Mouse (Mus musculus) heart, embryonic 13.5 days (tissue): ENCODE data around the gene Zkscan17. TPM values are rescaled to one million over a fixed set of nuclear protein-coding genes. Genes with fewer than 3 reads are reported as not detected.

Experiments used
- ATAC-seq: fragments of 200-750 bp; cut with Nextera tagmentation; 2 replicates; pipeline ENCODE4 v1.8.0; 2017; ENCODE audit warnings: moderate TSS enrichment; ENCODE audit not compliant: insufficient number of reproducible peaks, low FRiP score, low TSS enrichment; ENCODE audit errors: extremely low read depth
- H3K27ac ChIP-seq: fragments of 300-500 bp; sonication (generic); replicated peaks from 2 replicates; pipeline ENCODE4 v1.5.1; 2015; ENCODE audit warnings: moderate library complexity, mild to moderate bottlenecking, inconsistent platforms
- H3K27me3 ChIP-seq: fragments of 300-500 bp; sonication (generic); replicated peaks from 2 replicates; pipeline ENCODE4 v1.6.1; 2015; ENCODE audit warnings: mild to moderate bottlenecking, inconsistent platforms
- H3K36me3 ChIP-seq: fragments of 300-500 bp; sonication (generic); 2 replicates; pipeline ENCODE4 v1.6.1; 2015; ENCODE audit warnings: mild to moderate bottlenecking, inconsistent platforms
- H3K4me1 ChIP-seq: fragments of 300-500 bp; sonication (generic); 2 replicates; pipeline ENCODE4 v1.6.1; 2015; ENCODE audit warnings: inconsistent platforms
- H3K4me2 ChIP-seq: fragments of 300-500 bp; sonication (generic); 2 replicates; pipeline ENCODE4 v1.6.1; 2015; ENCODE audit warnings: inconsistent platforms, mild to moderate bottlenecking, moderate library complexity
- H3K4me3 ChIP-seq: fragments of 300-500 bp; sonication (generic); 2 replicates; pipeline ENCODE4 v1.5.1; 2015; ENCODE audit warnings: moderate library complexity, mild to moderate bottlenecking, inconsistent platforms
- H3K9ac ChIP-seq: fragments of 300-500 bp; sonication (generic); 2 replicates; pipeline ENCODE4 v1.6.1; 2015; ENCODE audit warnings: inconsistent platforms, mild to moderate bottlenecking, moderate library complexity
- H3K9me3 ChIP-seq: fragments of 300-500 bp; sonication (generic); 2 replicates; pipeline ENCODE4 v1.6.1; 2016; ENCODE audit warnings: inconsistent platforms
- WGBS: fragments of 180-500 bp; shearing (Covaris S2); methylation state at CpG from one replicate; pipeline ENCODE4 v1.1.7; 2015; ENCODE audit warnings: mixed read lengths; 5-methylcytosine and 5-hydroxymethylcytosine counted together
- polyA plus RNA-seq: library from polyadenylated mRNA; unstranded; fragments of >200 nt; fragmentation: Nextera tagmentation; extraction: Ambion mirVana; gene quantifications from 2 replicates; pipeline ENCODE4 v1.2.1, GENCODE M21; 2015

The Zkscan17 gene
- polyA plus RNA-seq, 1 experiment from 2014 or later: 14.7 TPM

- 45% methylated on average over 3 of the region's 3 CpGs for WGBS
- H3K9me3 ChIP-seq: no peaks in the 10 kb centered on the region
- no peak for ATAC-seq
- H3K4me3 ChIP-seq: no peak within 1 kb of the TSS
- no peak within 1 kb of the TSS for H3K4me2 ChIP-seq
- no peaks in the 10 kb centered on the region for H3K27me3 ChIP-seq
- no peaks in the 10 kb centered on the region for H3K4me1 ChIP-seq
- no peaks in the 10 kb centered on the region for H3K36me3 ChIP-seq
- no peak within 1 kb of the TSS for H3K27ac ChIP-seq
- no peak within 1 kb of the TSS for H3K9ac ChIP-seq
Measured at GRCm38 (mm10) chr11:59541324-59541723, 14.8 kb upstream of the Zkscan17 start, which contains the start of gene Nlrp3. Nlrp3 (plus strand) TSS chr11:59541568.

DNA sequence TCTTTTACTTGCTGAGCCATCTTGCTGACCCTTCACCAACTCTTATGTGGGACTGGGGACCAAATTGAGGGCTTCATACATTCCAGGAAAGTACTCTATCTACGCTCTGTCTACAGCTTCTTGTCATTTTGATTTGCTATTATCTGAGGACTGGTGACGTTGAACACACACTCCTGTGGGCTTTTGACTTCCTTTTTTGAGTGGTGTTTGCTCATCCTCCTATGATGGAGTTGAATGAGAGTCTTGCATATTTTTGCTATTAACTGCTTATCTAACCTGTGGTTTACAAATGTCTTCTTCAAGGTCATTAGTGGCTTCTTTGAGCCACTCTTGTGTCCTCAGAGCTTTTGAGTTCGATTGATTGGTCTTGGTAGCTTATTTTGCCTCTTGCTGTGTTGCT is 13.6 kb upstream of the Zkscan17 start:
- no peak for ATAC-seq
- Histone ChIP-seq H3K4me1 (no peaks in the 10 kb centered on the region), H3K9ac (no peak overlapping the region), H3K36me3 (no peaks in the 10 kb centered on the region), H3K27ac (no peak overlapping the region), H3K27me3 (no peaks in the 10 kb centered on the region), H3K4me3 (no peak overlapping the region), H3K9me3 (no peaks in the 10 kb centered on the region), H3K4me2 (no peak overlapping the region)
- WGBS: 54% methylated on average over 3 of the region's 3 CpGs

- WGBS: 31% methylated on average over 11 of the region's 11 CpGs
- no peak for ATAC-seq
- Histone ChIP-seq H3K27me3 (no peaks in the 10 kb centered on the region), H3K9ac (no peak overlapping the region), H3K27ac (no peak overlapping the region), H3K9me3 (no peaks in the 10 kb centered on the region), H3K4me1 (no peaks in the 10 kb centered on the region), H3K4me2 (no peak overlapping the region), H3K36me3 (no peaks in the 10 kb centered on the region), H3K4me3 (no peak overlapping the region)
Measured at GRCm38 (mm10) chr11:59538387-59538786, 11.8 kb upstream of the Zkscan17 start.

GRCm38 (mm10) chr11:59537218-59538130 is 10.9 kb upstream of the Zkscan17 start:
- Histone ChIP-seq H3K36me3 (no peaks in the 10 kb centered on the region), H3K9ac (no peak overlapping the region), H3K4me1 (no peaks in the 10 kb centered on the region), H3K4me2 (no peak overlapping the region), H3K27me3 (no peaks in the 10 kb centered on the region), H3K27ac (no peak overlapping the region), H3K9me3 (no peaks in the 10 kb centered on the region), H3K4me3 (no peak overlapping the region)
- WGBS: 65% methylated on average over 16 of the region's 16 CpGs
- no peak for ATAC-seq

DNA sequence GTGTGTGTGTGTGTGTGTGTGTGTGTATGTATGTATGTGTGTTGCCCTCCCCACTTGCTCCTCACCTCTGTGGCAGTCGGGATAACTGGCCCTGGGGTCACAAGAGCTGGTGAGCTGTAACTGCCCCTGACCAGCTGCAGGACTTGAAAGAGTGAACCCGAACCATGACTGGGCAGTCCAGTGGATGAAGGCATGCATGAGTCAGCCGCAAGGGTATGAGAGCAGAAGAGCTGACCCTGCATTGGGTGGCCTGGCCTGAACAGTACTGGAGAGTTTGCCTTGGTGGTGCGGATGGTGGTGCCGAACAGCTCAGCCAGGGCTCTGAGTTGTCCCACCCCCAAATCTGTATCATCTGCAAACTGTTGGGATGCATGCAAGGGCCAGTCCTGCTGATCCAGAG is 5.0 kb upstream of the Zkscan17 start:
- WGBS: 79% methylated on average over 5 of the region's 5 CpGs
- no peak overlapping the region for H3K4me3 ChIP-seq
- no peak overlapping the region for H3K9ac ChIP-seq
- no peak for ATAC-seq
- no peak overlapping the region for H3K4me2 ChIP-seq
- no peaks in the 10 kb centered on the region for H3K27me3 ChIP-seq
- no peaks in the 10 kb centered on the region for H3K36me3 ChIP-seq
- H3K9me3 ChIP-seq: no peaks in the 10 kb centered on the region
- no peaks in the 10 kb centered on the region for H3K4me1 ChIP-seq
- H3K27ac ChIP-seq: no peak overlapping the region

- H3K27me3 ChIP-seq: no peaks in the 10 kb centered on the region
- H3K9me3 ChIP-seq: no peaks in the 10 kb centered on the region
- H3K36me3 ChIP-seq: no peaks in the 10 kb centered on the region
- H3K4me2 ChIP-seq: no peak overlapping the region
- no peak overlapping the region for H3K4me3 ChIP-seq
- 82% methylated on average over 6 of the region's 6 CpGs for WGBS
- ATAC-seq: no peak
- H3K9ac ChIP-seq: no peak overlapping the region
- no peaks in the 10 kb centered on the region for H3K4me1 ChIP-seq
- H3K27ac ChIP-seq: no peak overlapping the region
Measured at GRCm38 (mm10) chr11:59530870-59531535, 4.5 kb upstream of the Zkscan17 start.

GRCm38 (mm10) chr11:59530221-59530620 is 3.7 kb upstream of the Zkscan17 start:
- Histone ChIP-seq H3K9me3 (no peaks in the 10 kb centered on the region), H3K36me3 (no peaks in the 10 kb centered on the region), H3K27me3 (0 out of 2 replicates have a peak, but pooled peaks cover 3% of the 10 kb centered on the region), H3K4me2 (no peak overlapping the region), H3K27ac (no peak overlapping the region), H3K9ac (no peak overlapping the region), H3K4me3 (no peak overlapping the region), H3K4me1 (no peaks in the 10 kb centered on the region)
- WGBS: 64% methylated on average over 5 of the region's 5 CpGs
- ATAC-seq: no peak

DNA sequence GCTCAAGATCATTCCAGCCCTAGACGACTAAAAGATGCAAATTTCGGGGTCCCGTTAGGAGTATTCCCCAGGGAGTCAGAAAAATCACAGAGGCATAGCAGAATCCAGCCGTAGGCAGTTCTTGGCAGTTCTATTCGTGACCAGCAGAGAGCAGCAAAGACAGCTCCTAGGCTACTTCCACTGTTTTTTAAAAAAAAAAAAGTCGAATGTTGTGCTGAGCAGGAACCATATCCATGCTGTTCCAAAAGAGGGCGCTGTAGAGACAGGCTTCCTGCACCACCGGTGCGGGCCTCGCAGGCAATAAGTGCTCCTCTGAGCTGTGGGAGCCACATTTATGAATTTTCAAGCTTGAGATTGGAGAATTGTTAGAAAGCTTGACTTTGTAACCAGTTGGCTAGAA is 1.3 kb downstream of the Zkscan17 start:
- H3K27ac ChIP-seq: no peak overlapping the region
- 0 out of 2 replicates have a peak, but pooled peaks cover under 1% of the 10 kb centered on the region for H3K4me1 ChIP-seq
- no peak overlapping the region for H3K4me2 ChIP-seq
- ATAC-seq: no peak
- 9% methylated on average over 10 of the region's 10 CpGs for WGBS
- no peak overlapping the region for H3K9ac ChIP-seq
- H3K27me3 ChIP-seq: 0 out of 2 replicates have a peak, but pooled peaks cover 3% of the 10 kb centered on the region
- H3K36me3 ChIP-seq: no peaks in the 10 kb centered on the region
- H3K9me3 ChIP-seq: peaks cover 4% of the 10 kb centered on the region; the same call in 1 of the 2 replicates
- no peak overlapping the region for H3K4me3 ChIP-seq

DNA sequence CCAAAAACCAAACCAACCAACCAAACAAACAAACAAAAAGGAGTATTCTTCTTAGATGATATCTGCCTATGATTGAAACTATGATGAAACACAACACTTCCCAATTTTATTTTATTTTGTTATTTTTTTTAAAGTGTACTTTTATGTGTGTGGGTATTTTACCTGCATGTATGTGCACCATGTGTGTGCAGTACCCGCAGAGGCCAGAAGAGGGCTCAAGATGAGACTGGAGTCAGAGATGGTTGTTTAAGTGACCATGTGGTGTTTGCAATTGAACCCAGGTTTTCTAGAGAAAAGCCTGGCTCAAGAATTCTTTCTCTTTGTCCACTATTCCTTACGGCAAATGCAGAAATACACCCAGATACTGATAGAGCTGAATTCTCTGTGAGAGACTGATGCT is 2.4 kb downstream of the Zkscan17 start:
- 97% methylated on average over 2 of the region's 2 CpGs for WGBS
- no peak for ATAC-seq
- H3K9me3 ChIP-seq: peaks cover 4% of the 10 kb centered on the region; the same call in 1 of the 2 replicates

DNA sequence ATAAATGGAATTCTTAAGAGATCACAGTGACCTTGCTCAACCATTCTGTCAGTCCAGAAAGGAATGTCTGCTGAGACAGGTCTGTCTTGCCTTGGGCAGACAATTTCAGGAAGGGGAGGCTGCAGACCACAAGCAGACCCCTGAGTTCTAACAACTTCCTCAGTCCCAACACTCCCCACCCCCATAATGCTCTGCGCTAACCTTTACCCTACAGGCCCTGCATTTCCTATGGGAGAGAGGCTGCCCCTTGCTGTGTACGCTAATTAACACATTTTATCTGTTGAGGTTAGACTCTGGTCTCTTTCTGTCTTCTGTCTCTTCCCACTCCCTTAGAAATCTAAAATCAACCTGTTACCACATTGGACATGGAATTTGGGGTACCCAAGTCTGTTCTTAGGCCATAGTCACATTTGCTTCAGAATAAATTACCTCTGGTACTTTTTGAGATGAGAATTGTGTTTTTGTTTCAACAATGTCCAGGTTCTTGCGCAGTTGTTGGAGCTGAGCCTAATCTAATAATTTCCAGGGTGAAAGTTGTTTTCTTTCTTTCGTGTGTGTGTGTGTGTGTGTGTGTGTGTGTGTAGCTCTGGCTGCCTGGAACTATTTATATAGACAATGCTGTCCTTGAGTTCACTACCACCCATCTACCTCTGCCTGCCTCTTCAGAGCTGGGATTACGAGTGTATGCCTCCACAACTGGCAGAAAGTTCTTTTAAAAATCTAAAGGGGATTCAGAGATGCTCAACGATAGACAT is 6.6 kb downstream of the Zkscan17 start:
- H3K27me3 ChIP-seq: no peaks in the 10 kb centered on the region

More for the DNA sequence above, 2.4 kb downstream of the Zkscan17 start:
- Histone ChIP-seq H3K4me1 (peaks cover 10% of the 10 kb centered on the region), H3K27ac (no peak overlapping the region), H3K27me3 (0 out of 2 replicates have a peak, but pooled peaks cover 3% of the 10 kb centered on the region), H3K4me3 (no peak overlapping the region), H3K4me2 (no peak overlapping the region), H3K36me3 (no peaks in the 10 kb centered on the region), H3K9ac (no peak overlapping the region)

GRCm38 (mm10) chr11:59518226-59518625 is 8.3 kb downstream of the Zkscan17 start:
- Histone ChIP-seq H3K36me3 (no peaks in the 10 kb centered on the region), H3K9me3 (no peaks in the 10 kb centered on the region), H3K4me2 (no peak overlapping the region), H3K4me1 (peaks cover 22% of the 10 kb centered on the region), H3K27me3 (no peaks in the 10 kb centered on the region), H3K9ac (no peak overlapping the region), H3K4me3 (no peak overlapping the region), H3K27ac (no peak overlapping the region)
- 50% methylated on average over 10 of the region's 10 CpGs for WGBS
- no peak for ATAC-seq

More for the DNA sequence above, 6.6 kb downstream of the Zkscan17 start:
- Histone ChIP-seq H3K27ac (no peak overlapping the region), H3K4me2 (no peak overlapping the region), H3K4me1 (peaks cover 15% of the 10 kb centered on the region), H3K9ac (no peak overlapping the region), H3K4me3 (no peak overlapping the region), H3K9me3 (peaks cover 4% of the 10 kb centered on the region; the same call in 1 of the 2 replicates), H3K36me3 (no peaks in the 10 kb centered on the region)
- no peak for ATAC-seq
- 63% methylated on average over 6 of the region's 6 CpGs for WGBS
